Mouse (Mus musculus) erythroblast, adult 5-6 weeks (primary cell): Measurements from ENCODE around the gene Ddb2. TPM values are rescaled to one million over a fixed set of nuclear protein-coding genes. Genes with fewer than 3 reads are reported as not detected.

Experiments
- ATAC-seq: replicated peaks from 2 replicates; pipeline ENCODE4 v1.8.0; 2016; ENCODE audit warnings: moderate number of reproducible peaks, mild to moderate bottlenecking, moderate TSS enrichment, inconsistent platforms; ENCODE audit not compliant: poor library complexity, low FRiP score, severe bottlenecking
- total RNA-seq, 2 experiments: library from RNA; stranded (forward) in 1 of 2; stranded (reverse) in 1 of 2; fragments of 150-400 nt in 1 of 2; fragments of 200-764, 138-1000 nt in 1 of 2; gene quantifications; 2 replicates each; pipeline versions ENCODE4 v1.2.3 to v1.2.4; 2015 to 2017; ENCODE audit warnings: low replicate concordance in 2 of 2

The Ddb2 gene
- 1.3 and 2.5 TPM in 2 replicates for total RNA-seq (2015; ENCODE audit: low replicate concordance)
- total RNA-seq (2017; ENCODE audit: low replicate concordance) = 1.5 and 1.7 TPM in 2 replicates

- ATAC-seq = peak; percentile 94
Observed at GRCm38 (mm10) chr2:91236601-91237510, at the start of gene Ddb2. Ddb2 (minus strand) TSS chr2:91236982.

DNA sequence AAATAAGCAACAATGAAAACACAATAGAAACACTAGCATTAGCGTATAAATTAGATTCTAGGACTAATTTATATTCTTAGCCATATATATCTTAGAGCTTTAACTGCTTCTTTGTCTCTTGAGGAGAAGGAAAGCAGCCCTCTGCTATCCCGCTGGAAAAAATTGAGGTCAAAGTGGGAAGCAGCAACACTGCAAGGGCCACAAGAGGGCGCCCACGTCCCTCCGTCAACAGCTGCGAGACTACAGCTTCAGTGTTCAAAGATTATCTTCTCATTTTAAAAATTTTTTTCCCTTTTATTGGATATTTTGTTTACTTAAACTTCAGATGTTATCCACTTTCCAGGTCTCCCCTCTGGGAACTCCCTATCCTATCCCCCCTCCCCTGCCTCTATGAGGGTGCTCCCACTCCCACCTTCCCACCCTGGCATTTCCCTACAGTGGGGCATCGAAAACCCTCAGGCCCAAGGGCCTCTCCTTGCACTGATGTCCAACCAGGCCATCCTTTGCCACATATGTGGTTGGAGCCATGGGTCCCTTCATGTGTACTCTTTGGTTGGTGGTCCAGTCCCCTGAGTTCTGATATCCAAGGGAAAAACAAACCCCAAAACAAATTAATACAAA lies 49.2 kb upstream of the Ddb2 start:
- peak; percentile 78 for ATAC-seq

GRCm38 (mm10) chr2:91284375-91285199 lies 47.8 kb upstream of the Ddb2 start:
- ATAC-seq = no peak

- ATAC-seq = no peak
Observed at GRCm38 (mm10) chr2:91283972-91284371, 47.2 kb upstream of the Ddb2 start.

- no peak for ATAC-seq
Observed at GRCm38 (mm10) chr2:91281366-91281765, 44.6 kb upstream of the Ddb2 start.

GRCm38 (mm10) chr2:91279372-91279755 lies 42.6 kb upstream of the Ddb2 start:
- no peak for ATAC-seq

DNA sequence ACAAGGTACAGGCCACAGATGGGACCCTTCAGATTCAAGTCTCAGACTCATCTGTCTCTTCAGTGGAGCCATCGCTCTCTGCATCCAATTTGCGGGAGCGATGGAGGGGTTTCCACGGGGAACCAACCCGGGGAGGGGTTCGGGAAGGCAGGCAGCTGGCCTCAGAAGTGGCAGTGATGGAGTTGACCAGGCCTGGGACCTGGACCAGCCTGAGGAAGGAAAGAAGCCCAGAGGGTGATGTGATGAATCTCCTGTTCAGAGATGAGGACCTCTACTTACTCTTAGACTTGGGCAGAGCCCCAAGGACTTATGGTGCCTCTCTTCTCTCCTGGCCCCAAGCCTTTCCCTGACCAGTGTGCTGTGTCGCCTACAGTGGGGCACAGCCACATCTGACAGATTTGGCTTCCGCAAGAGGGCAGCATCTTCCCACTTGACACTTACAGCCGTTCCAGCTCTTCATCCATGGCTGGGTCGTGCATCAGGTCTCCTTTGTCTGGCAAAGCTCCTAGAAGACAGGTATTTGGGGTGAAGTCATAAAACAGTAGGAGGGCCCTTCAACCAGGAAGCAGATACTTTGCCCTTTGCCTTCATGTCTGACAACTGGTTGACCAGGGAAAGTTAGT lies 42.1 kb upstream of the Ddb2 start:
- 0 out of 2 replicates have a peak, but pooled peaks have one; percentile 27 for ATAC-seq

GRCm38 (mm10) chr2:91269687-91270133 lies 32.9 kb upstream of the Ddb2 start:
- no peak for ATAC-seq

- ATAC-seq = no peak
Observed at GRCm38 (mm10) chr2:91268706-91269105, 31.9 kb upstream of the Ddb2 start.

- ATAC-seq = no peak
Observed at GRCm38 (mm10) chr2:91268042-91268441, 31.3 kb upstream of the Ddb2 start.

GRCm38 (mm10) chr2:91264711-91265681 lies 28.2 kb upstream of the Ddb2 start, which contains the start of gene Arfgap2:
Arfgap2 (plus strand) TSS chr2:91264974.
- ATAC-seq = peak; percentile 93

GRCm38 (mm10) chr2:91263692-91264660 lies 27.2 kb upstream of the Ddb2 start:
- ATAC-seq = no peak

- ATAC-seq = no peak
Observed at GRCm38 (mm10) chr2:91259493-91259892, 22.7 kb upstream of the Ddb2 start.

- no peak for ATAC-seq
Observed at GRCm38 (mm10) chr2:91258830-91259229, 22.0 kb upstream of the Ddb2 start.

- no peak for ATAC-seq
Observed at GRCm38 (mm10) chr2:91258054-91258453, 21.3 kb upstream of the Ddb2 start.

GRCm38 (mm10) chr2:91257126-91257980 lies 20.6 kb upstream of the Ddb2 start:
- no peak for ATAC-seq
